Mouse (Mus musculus) erythroblast, embryonic 14.5 days (primary cell): Measurements from ENCODE around the gene Kansl2.

Source experiments
- GATA1 ChIP-seq: IDR thresholded peaks from 2 replicates; pipeline ENCODE4 v1.6.1; 2012; ENCODE audit warnings: low read length, inconsistent platforms, mixed read lengths
- TAL1 ChIP-seq: IDR thresholded peaks from 3 replicates; pipeline ENCODE4 v1.6.1; 2012; ENCODE audit warnings: low read length, inconsistent platforms, mixed read lengths

- TF ChIP-seq TAL1 (no peak), GATA1 (no peak)
These were observed 30.7 kb downstream of the Kansl2 start for GRCm38 (mm10) chr15:98503317-98503716.
